Mouse (Mus musculus) CH12.LX (cell line): Measurements from ENCODE around the gene R3hcc1l.

Source experiments
- CTCF ChIP-seq, 2 experiments: IDR thresholded peaks in 1 of 2; conservative IDR thresholded peaks in 1 of 2; 2 replicates each; pipeline ENCODE4 v1.5.1; 2011 to 2012; ENCODE audit warnings: low read depth in 2 of 2, low read length in 2 of 2, improper control_type of control experiment in 1 of 2, inconsistent platforms in 1 of 2, mild to moderate bottlenecking in 1 of 2, moderate library complexity in 1 of 2
- E2F4 ChIP-seq: IDR thresholded peaks from 2 replicates; pipeline ENCODE4 v1.6.1; 2011; ENCODE audit warnings: low read depth, low read length, improper control_type of control experiment; ENCODE audit not compliant: insufficient replicate concordance
- EP300 ChIP-seq: IDR thresholded peaks from 2 replicates; pipeline ENCODE4 v1.6.1; 2011; ENCODE audit warnings: low read length, improper control_type of control experiment
- HCFC1 ChIP-seq: IDR thresholded peaks from 2 replicates; pipeline ENCODE4 v1.6.1; 2012; ENCODE audit warnings: low read depth, mild to moderate bottlenecking, inconsistent platforms, low read length, improper control_type of control experiment
- MXI1 ChIP-seq: IDR thresholded peaks from 2 replicates; pipeline ENCODE4 v1.6.1; 2011; ENCODE audit warnings: mild to moderate bottlenecking, low read depth, low read length, improper control_type of control experiment
- NELFE ChIP-seq: IDR thresholded peaks from 2 replicates; pipeline ENCODE4 v1.6.1; 2011; ENCODE audit warnings: low read depth, low read length, improper control_type of control experiment
- POLR2A ChIP-seq: IDR thresholded peaks from 2 replicates; pipeline ENCODE4 v1.6.1; 2011; ENCODE audit warnings: low read depth, mild to moderate bottlenecking, improper control_type of control experiment, low read length
- SIN3A ChIP-seq: IDR thresholded peaks from 2 replicates; pipeline ENCODE4 v1.6.1; 2012; ENCODE audit warnings: low read length, improper control_type of control experiment, inconsistent platforms
- ZC3H11A ChIP-seq: IDR thresholded peaks from 2 replicates; pipeline ENCODE4 v1.6.1; 2012; ENCODE audit warnings: low read depth, mild to moderate bottlenecking, inconsistent platforms, low read length, improper control_type of control experiment

DNA sequence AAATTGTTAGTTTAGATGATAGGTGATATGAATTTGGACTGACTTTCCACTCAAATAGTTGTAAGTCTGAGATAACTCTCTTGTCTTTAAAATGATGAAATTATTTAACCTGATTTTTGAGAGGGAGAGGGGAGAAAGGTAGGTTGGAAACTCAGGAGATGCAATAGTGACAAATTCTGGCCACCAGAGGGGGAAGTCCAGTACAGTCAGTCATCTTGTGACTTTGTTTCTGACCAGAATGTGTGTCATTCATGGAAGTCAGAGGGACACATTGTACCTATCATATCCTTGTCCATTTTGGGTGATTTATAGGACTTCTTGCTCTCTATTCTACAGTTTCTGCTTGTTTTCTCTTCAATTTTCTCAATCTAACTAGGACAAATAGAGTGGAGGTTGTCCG lies 19.0 kb downstream of the R3hcc1l start:
- TF ChIP-seq E2F4 (no peak), EP300 (no peak), ZC3H11A (no peak), SIN3A (no peak), MXI1 (no peak), POLR2A (no peak), NELFE (no peak), CTCF (conservative IDR thresholded peaks at IDR 0.05 in 1 of 2, IDR thresholded peaks at IDR 0.05 in 1 of 2; ENCODE audit: low read depth in 2 of 2, low read length in 2 of 2) (peak in 1 of 2 experiments; percentile 62; a peak in 2 of 4 replicates), HCFC1 (no peak)
